Mouse (Mus musculus) heart, embryonic 14.5 days (tissue): ENCODE measurements around the gene Sgip1. TPM values are rescaled to one million over a fixed set of nuclear protein-coding genes. Genes with fewer than 3 reads are reported as not detected.

Experiments used
- ATAC-seq: fragments of 200-750 bp; cut with Nextera tagmentation; 2 replicates; pipeline ENCODE4 v1.8.0; 2017; ENCODE audit warnings: low read depth, moderate TSS enrichment; ENCODE audit not compliant: insufficient number of reproducible peaks, insufficient read depth, low FRiP score
- H3K27ac ChIP-seq, 2 experiments: fragments of 200-500 bp in 1 of 2; fragments of 300-500 bp in 1 of 2; sonication (generic) in 1 of 2; replicated peaks in 1 of 2; 2 replicates each; pipeline ENCODE4 v1.5.1; 2012 to 2014; ENCODE audit warnings: low read depth in 2 of 2, low read length in 2 of 2, control low read depth in 1 of 2, mild to moderate bottlenecking in 1 of 2, mixed read lengths in 1 of 2; ENCODE audit not compliant: control insufficient read depth in 1 of 2, insufficient read depth in 1 of 2
- H3K27me3 ChIP-seq: fragments of 300-500 bp; sonication (generic); 2 replicates; pipeline ENCODE4 v1.6.1; 2014; ENCODE audit warnings: mild to moderate bottlenecking, low read length, control low read depth; ENCODE audit not compliant: control insufficient read depth, insufficient read depth
- H3K36me3 ChIP-seq: fragments of 300-500 bp; sonication (generic); 2 replicates; pipeline ENCODE4 v1.6.1; 2014; ENCODE audit warnings: mild to moderate bottlenecking, control low read depth, low read length, mixed read lengths; ENCODE audit not compliant: control insufficient read depth, insufficient read depth
- H3K4me1 ChIP-seq, 2 experiments: fragments of 200-500 bp in 1 of 2; fragments of 300-500 bp in 1 of 2; sonication (generic) in 1 of 2; 2 replicates each; pipeline ENCODE4 v1.6.1; 2012 to 2014; ENCODE audit warnings: low read length in 2 of 2, control low read depth in 1 of 2, mixed read lengths in 1 of 2; ENCODE audit not compliant: control insufficient read depth in 2 of 2, insufficient read depth in 2 of 2
- H3K4me2 ChIP-seq: fragments of 300-500 bp; sonication (generic); 2 replicates; pipeline ENCODE4 v1.6.1; 2014; ENCODE audit warnings: mild to moderate bottlenecking, low read length
- H3K4me3 ChIP-seq, 2 experiments: fragments of 200-500 bp in 1 of 2; fragments of 300-500 bp in 1 of 2; sonication (generic) in 1 of 2; 2 replicates each; pipeline ENCODE4 v1.5.1; 2012 to 2014; ENCODE audit warnings: low read length in 2 of 2, mild to moderate bottlenecking in 2 of 2, control low read depth in 1 of 2, low read depth in 1 of 2, moderate library complexity in 1 of 2; ENCODE audit not compliant: control insufficient read depth in 1 of 2, insufficient read depth in 1 of 2
- H3K9ac ChIP-seq: fragments of 300-500 bp; sonication (generic); 2 replicates; pipeline ENCODE4 v1.6.1; 2014; ENCODE audit warnings: mild to moderate bottlenecking, low read length
- H3K9me3 ChIP-seq: fragments of 300-500 bp; sonication (generic); 2 replicates; pipeline ENCODE4 v1.6.1; 2016; ENCODE audit warnings: low read length, control low read depth; ENCODE audit not compliant: control insufficient read depth
- WGBS: fragments of 180-500 bp; shearing (Covaris S2); extraction: QIAGEN DNeasy Blood & Tissue Kit; methylation state at CpG from one replicate; pipeline ENCODE4 v1.1.7; 2014; 5-methylcytosine and 5-hydroxymethylcytosine counted together
- polyA plus RNA-seq: library from polyadenylated mRNA; unstranded; fragments of >200 nt; fragmentation: Nextera tagmentation; extraction: Ambion mirVana; gene quantifications from 2 replicates; pipeline ENCODE4 v1.2.1, GENCODE M21; 2014

Gene Sgip1
- polyA plus RNA-seq, 1 experiment from 2014 or later = 0.92 TPM

- H3K9ac ChIP-seq = no peak overlapping the region
- no peaks in the 10 kb centered on the region for H3K4me1 ChIP-seq
- H3K4me3 ChIP-seq = no peak overlapping the region
- H3K27ac ChIP-seq = no peak overlapping the region
- no peak for ATAC-seq
- 72% methylated on average over 7 of the region's 7 CpGs for WGBS
- H3K27me3 ChIP-seq = no peaks in the 10 kb centered on the region
- H3K36me3 ChIP-seq = no peaks in the 10 kb centered on the region
- H3K4me2 ChIP-seq = no peak overlapping the region
- H3K9me3 ChIP-seq = peaks cover 3% of the 10 kb centered on the region; the same call in 1 of the 2 replicates
Measured at GRCm38 (mm10) chr4:102986173-102986572, 245.1 kb downstream of the Sgip1 start.

- 6% methylated on average over 2 of the region's 2 CpGs for WGBS
- Histone ChIP-seq H3K4me1 (no peaks in the 10 kb centered on the region), H3K27me3 (no peaks in the 10 kb centered on the region), H3K36me3 (no peaks in the 10 kb centered on the region), H3K9ac (no peak overlapping the region), H3K27ac (no peak overlapping the region), H3K4me3 (no peak overlapping the region), H3K4me2 (no peak overlapping the region), H3K9me3 (no peaks in the 10 kb centered on the region)
- no peak for ATAC-seq
Measured at GRCm38 (mm10) chr4:102986917-102987316, 245.8 kb downstream of the Sgip1 start.

GRCm38 (mm10) chr4:102987325-102987724 lies 246.2 kb downstream of the Sgip1 start:
- H3K4me3 ChIP-seq = no peak overlapping the region
- no peaks in the 10 kb centered on the region for H3K4me1 ChIP-seq
- no peak overlapping the region for H3K4me2 ChIP-seq
- H3K27ac ChIP-seq = no peak overlapping the region
- H3K9me3 ChIP-seq = no peaks in the 10 kb centered on the region
- no peak overlapping the region for H3K9ac ChIP-seq
- H3K36me3 ChIP-seq = no peaks in the 10 kb centered on the region
- no peaks in the 10 kb centered on the region for H3K27me3 ChIP-seq
- no peak for ATAC-seq
- WGBS = 35% methylated on average over 4 of the region's 4 CpGs

GRCm38 (mm10) chr4:102987756-102988155 lies 246.7 kb downstream of the Sgip1 start:
- no peak overlapping the region for H3K9ac ChIP-seq
- no peaks in the 10 kb centered on the region for H3K9me3 ChIP-seq
- no peaks in the 10 kb centered on the region for H3K27me3 ChIP-seq
- no peak overlapping the region for H3K27ac ChIP-seq
- no peaks in the 10 kb centered on the region for H3K4me1 ChIP-seq
- no peak overlapping the region for H3K4me3 ChIP-seq
- no peaks in the 10 kb centered on the region for H3K36me3 ChIP-seq
- no peak overlapping the region for H3K4me2 ChIP-seq
- WGBS = 65% methylated on average over 2 of the region's 2 CpGs
- ATAC-seq = no peak

GRCm38 (mm10) chr4:102988526-102988925 lies 247.4 kb downstream of the Sgip1 start:
- no peaks in the 10 kb centered on the region for H3K9me3 ChIP-seq
- H3K9ac ChIP-seq = no peak overlapping the region
- no peaks in the 10 kb centered on the region for H3K27me3 ChIP-seq
- H3K4me1 ChIP-seq = no peaks in the 10 kb centered on the region
- 55% methylated on average over 6 of the region's 6 CpGs for WGBS
- no peak overlapping the region for H3K27ac ChIP-seq
- H3K4me3 ChIP-seq = no peak overlapping the region
- no peak for ATAC-seq
- no peak overlapping the region for H3K4me2 ChIP-seq
- H3K36me3 ChIP-seq = no peaks in the 10 kb centered on the region

- Histone ChIP-seq H3K9ac (no peak overlapping the region), H3K27me3 (no peaks in the 10 kb centered on the region), H3K27ac (no peak overlapping the region), H3K9me3 (no peaks in the 10 kb centered on the region), H3K4me2 (no peak overlapping the region), H3K4me3 (no peak overlapping the region), H3K36me3 (no peaks in the 10 kb centered on the region), H3K4me1 (no peaks in the 10 kb centered on the region)
- ATAC-seq = no peak
- WGBS = 72% methylated on average over 5 of the region's 5 CpGs
Measured at GRCm38 (mm10) chr4:102989391-102989790, 248.3 kb downstream of the Sgip1 start.

- Histone ChIP-seq H3K27ac (no peak overlapping the region), H3K9ac (no peak overlapping the region), H3K9me3 (no peaks in the 10 kb centered on the region), H3K4me3 (no peak overlapping the region), H3K4me1 (no peaks in the 10 kb centered on the region), H3K4me2 (no peak overlapping the region), H3K36me3 (no peaks in the 10 kb centered on the region), H3K27me3 (no peaks in the 10 kb centered on the region)
- WGBS = 76% methylated on average over 4 of the region's 4 CpGs
- no peak for ATAC-seq
Measured at GRCm38 (mm10) chr4:102990016-102990415, 248.9 kb downstream of the Sgip1 start.

- no peaks in the 10 kb centered on the region for H3K9me3 ChIP-seq
- no peak overlapping the region for H3K9ac ChIP-seq
- ATAC-seq = no peak
- H3K36me3 ChIP-seq = no peaks in the 10 kb centered on the region
- whole genome bisulfite sequencing = 82% methylated on average over 11 of the region's 11 CpGs
- no peak overlapping the region for H3K27ac ChIP-seq
- no peaks in the 10 kb centered on the region for H3K4me1 ChIP-seq
- H3K27me3 ChIP-seq = no peaks in the 10 kb centered on the region
- H3K4me2 ChIP-seq = no peak overlapping the region
- no peak overlapping the region for H3K4me3 ChIP-seq
Measured at GRCm38 (mm10) chr4:102990595-102991340, 249.7 kb downstream of the Sgip1 start.
